Mouse (Mus musculus): Measurements from ENCODE around the gene Lhx8.

- TF ChIP-seq POLR2A (IDR thresholded peaks at IDR 0.05; ENCODE audit: borderline replicate concordance, extremely low read depth, low read depth, low read length) (no peak), CTCF (IDR thresholded peaks at IDR 0.05; ENCODE audit: insufficient read depth, low read length) (no peak)
These were observed 43.1 kb upstream of the Lhx8 start for GRCm38 (mm10) chr3:154373536-154373935.

Measured in lung, adult 2 months (tissue).